Mouse (Mus musculus): ENCODE results near the gene Cfap73. TPM values are rescaled to one million over a fixed set of nuclear protein-coding genes. Genes with fewer than 3 reads are reported as not detected.

The Cfap73 gene
- polyA plus RNA-seq, 1 experiment: not detected

GRCm38 (mm10) chr5:120652915-120653701 lies 19.1 kb upstream of the Cfap73 start:
- Histone ChIP-seq H3K4me1 (ENCODE audit: control insufficient read depth, insufficient read depth, insufficient read length, low read length) (peaks cover 2% of the 10 kb centered on the region; the same call in 1 of the 2 replicates), H3K4me3 (ENCODE audit: insufficient read depth, low read depth, low read length) (no peak overlapping the region), H3K27ac (replicated peaks; ENCODE audit: low read depth, low read length) (no peak overlapping the region)

- H3K27ac ChIP-seq (replicated peaks; ENCODE audit: low read depth, low read length): no peak overlapping the region
- H3K4me1 ChIP-seq (ENCODE audit: control insufficient read depth, insufficient read depth, insufficient read length, low read length): peaks cover 2% of the 10 kb centered on the region; the same call in 1 of the 2 replicates
- H3K4me3 ChIP-seq (ENCODE audit: insufficient read depth, low read depth, low read length): no peak overlapping the region
Measured at GRCm38 (mm10) chr5:120651230-120651629, 17.2 kb upstream of the Cfap73 start.

DNA sequence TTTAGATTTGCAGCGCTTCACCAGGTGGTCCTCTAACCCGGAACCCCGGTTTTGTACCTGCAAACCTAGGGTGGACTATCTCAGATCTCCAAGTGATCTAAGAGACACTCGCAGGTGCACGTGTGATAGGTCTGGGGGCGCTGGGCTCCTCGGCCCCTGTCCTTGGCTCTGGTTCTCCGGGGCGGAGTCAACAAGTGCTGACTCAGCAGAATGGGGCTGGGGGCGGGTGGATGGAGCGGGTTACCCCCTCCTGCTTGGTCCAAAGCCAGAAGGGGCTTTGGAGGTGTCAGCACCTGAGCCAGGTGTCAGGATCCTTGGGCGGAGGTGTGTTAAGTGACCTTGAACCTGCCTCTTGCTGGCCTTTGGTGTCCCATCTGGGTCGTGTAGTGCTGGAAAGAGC lies 15.9 kb upstream of the Cfap73 start:
- Histone ChIP-seq H3K4me1 (ENCODE audit: control insufficient read depth, insufficient read depth, insufficient read length, low read length) (peaks cover 2% of the 10 kb centered on the region; the same call in 1 of the 2 replicates), H3K4me3 (ENCODE audit: insufficient read depth, low read depth, low read length) (no peak overlapping the region)

GRCm38 (mm10) chr5:120649374-120649933 lies 15.4 kb upstream of the Cfap73 start:
- H3K27ac ChIP-seq (replicated peaks; ENCODE audit: low read depth, low read length): no peak overlapping the region
- peak overlapping the region; percentile 33; the same call in 1 of the 2 replicates for H3K4me3 ChIP-seq (ENCODE audit: insufficient read depth, low read depth, low read length)

More for the DNA sequence above, 15.9 kb upstream of the Cfap73 start:
- H3K27ac ChIP-seq (replicated peaks; ENCODE audit: low read depth, low read length): no peak overlapping the region

DNA sequence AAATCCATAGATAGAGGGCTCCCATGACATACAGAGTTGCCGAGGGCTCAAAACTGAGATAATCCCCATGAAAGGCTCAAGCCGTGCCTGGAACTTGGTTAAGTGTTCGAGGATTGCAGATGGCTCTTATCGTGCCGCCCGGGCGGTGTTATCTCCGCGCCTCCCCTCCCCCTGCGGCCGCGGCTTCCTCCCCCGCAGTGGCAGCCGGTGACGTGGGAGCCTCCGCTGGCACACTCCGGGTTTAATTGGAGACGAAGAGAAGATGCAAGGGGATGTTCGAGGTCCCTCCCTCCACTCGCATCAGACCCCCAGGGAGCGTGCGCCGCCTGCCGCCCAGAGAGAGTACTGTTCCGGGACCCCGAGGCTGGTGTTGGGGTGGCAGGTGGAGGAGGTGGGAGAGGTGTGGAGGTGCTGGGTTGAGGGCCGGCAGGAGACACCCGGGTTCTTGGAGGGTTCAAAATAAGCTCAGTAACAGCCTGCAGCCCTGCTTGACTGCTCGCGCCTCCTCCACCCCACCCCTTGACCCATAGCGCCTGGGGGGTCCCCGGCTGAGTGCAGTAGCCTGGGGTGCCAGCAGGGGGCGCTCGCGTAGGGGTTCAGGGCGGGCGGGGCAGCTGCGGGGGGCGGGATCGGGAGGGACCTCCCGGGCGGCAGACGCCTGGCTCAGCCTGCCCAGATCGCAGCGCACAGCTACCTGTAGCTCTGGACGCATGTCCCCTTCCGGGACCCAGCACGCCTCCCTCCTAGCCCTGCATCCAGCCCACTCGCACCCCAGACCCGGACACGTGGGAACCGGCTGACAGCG lies 14.7 kb upstream of the Cfap73 start, which contains the start of gene Rasal1:
Gene Rasal1, plus strand, starts transcription at position 244 of the 805 bp plus-strand sequence.
- peak within 1 kb of the TSS; percentile 38 for H3K4me3 ChIP-seq (ENCODE audit: insufficient read depth, low read depth, low read length)
- H3K4me1 ChIP-seq (ENCODE audit: control insufficient read depth, insufficient read depth, insufficient read length, low read length): peaks cover 2% of the 10 kb centered on the region; the same call in 1 of the 2 replicates
- H3K27ac ChIP-seq (replicated peaks; ENCODE audit: low read depth, low read length): no peak within 1 kb of the TSS

More at GRCm38 (mm10) chr5:120649374-120649933, 15.4 kb upstream of the Cfap73 start:
- H3K4me1 ChIP-seq (ENCODE audit: control insufficient read depth, insufficient read depth, insufficient read length, low read length): peaks cover 2% of the 10 kb centered on the region; the same call in 1 of the 2 replicates

DNA sequence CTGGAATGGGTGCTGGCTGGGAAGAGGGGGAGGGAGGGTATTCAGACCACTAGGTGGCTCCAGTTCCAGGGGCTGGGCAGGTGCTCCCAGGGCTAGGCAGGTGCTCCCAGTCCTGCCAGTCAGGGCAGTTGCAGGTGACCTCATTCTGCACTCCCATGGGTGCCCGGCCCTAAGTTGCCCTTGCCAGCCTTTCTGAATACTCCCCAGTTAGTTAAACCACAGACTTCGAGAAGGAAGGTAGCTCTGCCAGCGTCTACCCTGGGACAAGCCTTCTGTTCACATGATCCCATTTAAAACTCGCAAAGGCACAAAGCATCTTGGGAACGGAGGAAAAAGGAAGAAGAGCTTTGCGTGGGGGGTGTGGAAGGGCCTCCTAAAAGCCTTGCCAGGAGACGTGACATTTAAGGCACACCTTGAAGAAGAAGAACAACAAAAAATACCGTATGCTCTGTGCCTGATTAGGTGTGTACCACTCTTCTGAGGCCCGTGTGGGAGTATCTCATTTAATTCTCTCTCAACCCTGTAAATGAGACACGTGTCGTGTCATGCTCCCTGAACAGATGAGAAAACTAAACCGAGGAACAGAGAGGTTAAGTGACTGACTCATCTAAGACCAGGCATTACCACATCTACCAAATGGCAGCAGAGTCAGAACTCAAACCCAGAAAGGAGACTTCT lies 13.9 kb upstream of the Cfap73 start:
- no peak overlapping the region for H3K4me3 ChIP-seq (ENCODE audit: insufficient read depth, low read depth, low read length)
- H3K27ac ChIP-seq (replicated peaks; ENCODE audit: low read depth, low read length): no peak overlapping the region

GRCm38 (mm10) chr5:120647361-120647760 lies 13.3 kb upstream of the Cfap73 start:
- Histone ChIP-seq H3K4me1 (ENCODE audit: control insufficient read depth, insufficient read depth, insufficient read length, low read length) (peaks cover 2% of the 10 kb centered on the region; the same call in 1 of the 2 replicates), H3K27ac (replicated peaks; ENCODE audit: low read depth, low read length) (no peak overlapping the region), H3K4me3 (ENCODE audit: insufficient read depth, low read depth, low read length) (no peak overlapping the region)

More for the DNA sequence above, 13.9 kb upstream of the Cfap73 start:
- H3K4me1 ChIP-seq (ENCODE audit: control insufficient read depth, insufficient read depth, insufficient read length, low read length): peaks cover 2% of the 10 kb centered on the region; the same call in 1 of the 2 replicates

GRCm38 (mm10) chr5:120645851-120646250 lies 11.8 kb upstream of the Cfap73 start:
- H3K27ac ChIP-seq (replicated peaks; ENCODE audit: low read depth, low read length): no peak overlapping the region
- peaks cover 2% of the 10 kb centered on the region; the same call in 1 of the 2 replicates for H3K4me1 ChIP-seq (ENCODE audit: control insufficient read depth, insufficient read depth, insufficient read length, low read length)
- no peak overlapping the region for H3K4me3 ChIP-seq (ENCODE audit: insufficient read depth, low read depth, low read length)

DNA sequence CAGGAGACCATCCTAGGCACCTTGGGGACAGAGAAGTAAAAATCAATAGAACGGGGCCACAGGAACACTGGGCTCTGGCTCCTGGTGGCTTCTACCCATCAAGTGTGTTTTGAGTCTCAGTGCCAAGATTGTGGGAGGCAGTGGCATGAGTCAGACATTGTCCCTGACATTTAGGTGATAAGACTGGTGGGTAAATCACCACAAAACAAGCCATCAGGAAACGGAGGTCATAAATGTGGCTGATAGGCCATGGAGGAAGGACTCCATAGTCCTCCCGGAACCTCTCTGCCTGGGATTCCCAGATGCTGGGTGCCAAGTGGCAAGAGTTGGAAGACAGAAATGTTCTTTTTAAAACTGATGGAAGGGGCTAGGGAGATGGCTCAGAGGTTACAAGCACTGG lies 10.2 kb upstream of the Cfap73 start:
- Histone ChIP-seq H3K4me3 (ENCODE audit: insufficient read depth, low read depth, low read length) (no peak overlapping the region), H3K4me1 (ENCODE audit: control insufficient read depth, insufficient read depth, insufficient read length, low read length) (peaks cover 1% of the 10 kb centered on the region; the same call in 1 of the 2 replicates), H3K27ac (replicated peaks; ENCODE audit: low read depth, low read length) (no peak overlapping the region)

DNA sequence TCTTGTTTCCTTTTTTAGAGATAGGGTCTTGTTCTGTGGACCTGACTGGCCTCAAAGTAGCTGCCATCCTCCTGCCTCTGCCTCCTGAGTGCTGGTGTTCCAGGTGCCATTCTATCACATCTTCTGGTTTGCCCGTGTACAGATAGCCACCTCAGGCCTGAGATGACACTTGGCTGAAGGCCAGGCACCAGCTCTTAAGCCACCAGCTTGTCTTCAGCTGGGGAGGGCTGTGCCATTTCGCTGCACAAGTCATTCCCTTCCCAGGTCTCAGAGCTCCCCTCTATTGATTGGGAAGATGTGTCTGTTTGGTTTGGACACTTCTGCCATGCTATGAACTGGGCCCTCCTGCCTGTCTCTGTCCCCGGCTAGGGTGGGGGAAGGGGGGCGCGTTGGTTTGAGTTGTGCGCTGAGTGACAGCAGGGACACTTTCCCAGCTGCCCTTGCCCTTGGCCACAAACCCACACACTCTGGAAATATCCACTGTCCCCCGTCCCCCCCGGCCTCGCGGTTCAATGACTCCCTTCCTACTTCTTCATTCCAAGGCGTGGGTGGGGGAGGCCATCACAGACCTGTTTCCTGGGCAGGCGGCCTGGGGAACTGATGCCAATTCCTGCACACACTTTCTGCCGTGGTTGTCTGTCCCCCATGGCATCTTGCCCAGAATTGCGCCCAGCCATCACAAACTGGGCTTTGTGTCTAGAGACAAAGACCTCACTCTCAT lies 9.5 kb upstream of the Cfap73 start:
- Histone ChIP-seq H3K4me1 (ENCODE audit: control insufficient read depth, insufficient read depth, insufficient read length, low read length) (no peaks in the 10 kb centered on the region), H3K4me3 (ENCODE audit: insufficient read depth, low read depth, low read length) (no peak overlapping the region)

DNA sequence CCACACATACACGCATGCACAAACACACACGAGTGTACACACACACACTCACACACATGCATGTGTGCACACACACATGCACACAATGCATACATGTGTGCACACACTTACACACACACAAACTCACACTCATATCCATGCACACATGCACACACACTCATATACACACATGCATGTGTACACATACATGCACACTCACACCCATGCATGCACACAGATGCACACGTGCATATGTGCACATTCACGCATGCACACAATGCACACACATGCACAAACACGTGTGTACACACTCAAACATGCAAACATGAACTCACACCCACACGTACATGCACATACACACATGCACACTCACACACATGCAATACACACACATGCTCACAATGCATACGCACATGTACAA lies 6.1 kb upstream of the Cfap73 start:
- Histone ChIP-seq H3K4me3 (ENCODE audit: insufficient read depth, low read depth, low read length) (no peak overlapping the region), H3K27ac (replicated peaks; ENCODE audit: low read depth, low read length) (no peak overlapping the region), H3K4me1 (ENCODE audit: control insufficient read depth, insufficient read depth, insufficient read length, low read length) (no peaks in the 10 kb centered on the region)

More for the DNA sequence above, 9.5 kb upstream of the Cfap73 start:
- H3K27ac ChIP-seq (replicated peaks; ENCODE audit: low read depth, low read length): no peak overlapping the region

GRCm38 (mm10) chr5:120635633-120636032 lies 1.6 kb upstream of the Cfap73 start:
- Histone ChIP-seq H3K27ac (replicated peaks; ENCODE audit: low read depth, low read length) (no peak overlapping the region), H3K4me1 (ENCODE audit: control insufficient read depth, insufficient read depth, insufficient read length, low read length) (no peaks in the 10 kb centered on the region), H3K4me3 (ENCODE audit: insufficient read depth, low read depth, low read length) (no peak overlapping the region)

DNA sequence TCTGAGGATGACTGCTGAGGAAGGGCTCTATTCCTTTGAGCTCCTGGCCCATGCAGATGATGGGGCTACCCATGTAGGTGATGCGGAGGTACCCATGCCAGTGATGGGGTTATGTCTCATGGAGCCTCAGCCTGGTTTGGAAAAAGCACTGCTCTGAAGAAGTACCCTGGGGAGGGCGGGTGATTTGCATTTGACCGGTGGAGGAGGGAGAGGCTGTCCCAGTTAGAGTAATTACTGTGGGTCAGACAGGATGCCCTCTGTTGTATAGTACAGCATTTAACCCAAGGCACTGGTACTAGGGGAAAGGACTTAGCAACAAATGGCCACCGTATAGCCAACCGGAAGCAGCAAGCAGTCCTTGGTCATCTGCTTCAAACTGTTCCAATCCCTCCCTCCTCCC lies 825 bp upstream of the Cfap73 start:
- Histone ChIP-seq H3K4me1 (ENCODE audit: control insufficient read depth, insufficient read depth, insufficient read length, low read length) (no peaks in the 10 kb centered on the region), H3K27ac (replicated peaks; ENCODE audit: low read depth, low read length) (no peak overlapping the region), H3K4me3 (ENCODE audit: insufficient read depth, low read depth, low read length) (no peak overlapping the region)

- no peak overlapping the region for H3K27ac ChIP-seq (replicated peaks; ENCODE audit: low read depth, low read length)
Measured at GRCm38 (mm10) chr5:120631892-120632291, 2.1 kb downstream of the Cfap73 start.

More at GRCm38 (mm10) chr5:120631892-120632291, 2.1 kb downstream of the Cfap73 start:
- no peak overlapping the region for H3K4me3 ChIP-seq (ENCODE audit: insufficient read depth, low read depth, low read length)
- no peaks in the 10 kb centered on the region for H3K4me1 ChIP-seq (ENCODE audit: control insufficient read depth, insufficient read depth, insufficient read length, low read length)

Data from brown adipose tissue, adult 24 weeks (tissue).